Mouse (Mus musculus) adrenal gland, postnatal 25 days (tissue): ENCODE measurements at regions not wholly inside any gene's neighbourhood (a gene's known extent, or its start where the extent isn't known, plus 50 kb on each side); places are given as distances from the start of the nearest gene placed in this dataset.
A peak's percentile ranks its signal among the peaks of the same experiment; 100 is the strongest.

Source experiments
- DNase-seq: peaks from one replicate; pipeline ENCODE4 v3.0.0; 2021; ENCODE audit warnings: mixed read lengths

GRCm38 (mm10) chrX:21828975-21829374 lies 84.1 kb upstream of the Gm28269 start:
- peak; percentile 4 for DNase-seq

GRCm38 (mm10) chrX:21809212-21809611 lies 64.3 kb upstream of the Gm28269 start:
- DNase-seq, result no peak

- DNase-seq, result no peak
These were observed 56.9 kb upstream of the Gm28269 start for GRCm38 (mm10) chrX:21801834-21802233.
